ENCODE assay signal across 18 mouse cellular contexts in the genomic region with DNA sequence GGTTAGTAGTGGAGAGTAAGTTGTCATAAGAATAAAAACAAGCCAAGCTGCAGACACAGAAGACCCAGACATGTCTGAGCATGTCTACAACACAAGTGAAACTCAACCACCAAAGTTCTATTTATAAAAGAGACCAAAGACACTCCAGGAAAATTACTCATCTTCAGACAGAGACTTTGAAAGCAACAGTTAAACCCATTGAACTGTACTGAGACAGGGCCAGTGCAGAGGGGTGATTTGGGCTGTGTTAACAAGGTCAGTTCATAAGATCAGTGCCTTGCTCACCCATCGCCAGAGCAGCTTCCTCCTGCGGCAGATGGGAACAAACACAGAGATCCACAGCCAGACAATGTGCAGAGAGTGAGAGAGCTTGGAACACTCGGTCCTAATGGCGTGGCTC. TPM values are rescaled to one million over a fixed set of nuclear protein-coding genes. Genes with fewer than 3 reads are reported as not detected.
DNase-seq lines count a peak whose midpoint lies in the region; ATAC-seq and TF ChIP-seq lines count a peak whose summit lies in the region.
"Had no signal": no experiment of that assay in that cellular context is flagged by ENCODE, and none has a peak within 500 bp of the region (broad histone marks: within the 10 kb centered on the region; RNA-seq: fewer than 3 reads in every experiment).

No protein-coding gene starts in this region.

- no peaks in the 10 kb centered on the region for H3K36me3 ChIP-seq in kidney, postnatal 0 days (ENCODE audit: insufficient read depth, low read length)
- H3K36me3 ChIP-seq in CH12.LX (replicated peaks in 1 of 2; ENCODE audit: control insufficient read depth in 1 of 2, insufficient read depth in 1 of 2, low read length in 1 of 2) = no peaks in the 10 kb centered on the region
- H3K36me3 ChIP-seq: embryonic facial prominence, embryonic 12.5 days; hindbrain, embryonic 13.5 days; intestine, embryonic 15.5 days; limb, embryonic 15.5 days; midbrain, embryonic 15.5 days had no signal

- DNase-seq in kidney, postnatal 0 days (ENCODE audit: low spot score) = peak; percentile 31
- DNase-seq in kidney, adult 18-20 months = no peak
- DNase-seq in 3T3-L1 (ENCODE audit: low read depth, low spot score) (peak; percentile 68), CH12.LX (ENCODE audit: extremely low read depth) (peak; percentile 91)
- no peak for DNase-seq in embryo, embryonic 10.5 days (ENCODE audit: low spot score)
- no peak for DNase-seq in spleen, postnatal 36 days (ENCODE audit: low spot score in 2 of 2)
- DNase-seq: cerebellum, postnatal 25 days; forebrain, postnatal 0 days; heart, adult 2 months; layer of hippocampus, postnatal 36 days; lung, postnatal 14 days; thymus, adult 18-20 months had no signal

- H3K79me2 ChIP-seq in CH12.LX (replicated peaks; ENCODE audit: control insufficient read depth, extremely low read depth, insufficient read depth, poor library complexity, severe bottlenecking) = no peaks in the 10 kb centered on the region

- H3K4me2 ChIP-seq in kidney, postnatal 0 days (ENCODE audit: low read length) = no peak overlapping the region
- peak overlapping the region; percentile 94 for H3K4me2 ChIP-seq in CH12.LX (ENCODE audit: insufficient read depth, low read depth, poor library complexity, severe bottlenecking)
- H3K4me2 ChIP-seq: embryonic facial prominence, embryonic 12.5 days; hindbrain, embryonic 13.5 days; intestine, embryonic 15.5 days; limb, embryonic 15.5 days; midbrain, embryonic 15.5 days had no signal

- no peaks in the 10 kb centered on the region for H3K27me3 ChIP-seq in kidney, postnatal 0 days (ENCODE audit: insufficient read depth, low read length)
- no peaks in the 10 kb centered on the region for H3K27me3 ChIP-seq in CH12.LX (replicated peaks)
- H3K27me3 ChIP-seq: embryonic facial prominence, embryonic 12.5 days; hindbrain, embryonic 13.5 days; intestine, embryonic 15.5 days; limb, embryonic 15.5 days had no signal

- no peak for ATAC-seq in kidney, postnatal 0 days (replicated peaks; ENCODE audit: low FRiP score, low read depth)
- ATAC-seq: forebrain, postnatal 0 days; intestine, embryonic 15.5 days; midbrain, embryonic 15.5 days had no signal

- dilution Hi-C loops in CH12.LX (cut with MboI; ENCODE audit: extremely low pct_ligation_motif_present, extremely low pct_unique_long_range_greater_than_20kb, low sequenced_read_pairs) = no loop called here

- no peaks in the 10 kb centered on the region; the same call in 1 of the 2 replicates for H3K4me1 ChIP-seq in kidney, postnatal 0 days (replicated peaks; ENCODE audit: insufficient read depth, low read length)
- peaks cover 0 to 27% of the 10 kb centered on the region in 2 experiments; a peak in 3 of 4 replicates for H3K4me1 ChIP-seq in CH12.LX (ENCODE audit: control insufficient read depth in 1 of 2, insufficient read depth in 2 of 2)
- H3K4me1 ChIP-seq in embryonic fibroblast, embryonic 13.5 days (ENCODE audit: control insufficient read depth, insufficient read depth, low read length) = peaks cover 9% of the 10 kb centered on the region

- WGBS in kidney, postnatal 0 days = 39% methylated on average over 4 of the region's 4 CpGs

- H3K9me3 ChIP-seq in kidney, postnatal 0 days (replicated peaks; ENCODE audit: low read length) = no peaks in the 10 kb centered on the region
- H3K9me3 ChIP-seq in CH12.LX (replicated peaks; ENCODE audit: low read length) = no peaks in the 10 kb centered on the region
- H3K9me3 ChIP-seq: embryonic facial prominence, embryonic 12.5 days; intestine, embryonic 15.5 days; limb, embryonic 15.5 days; midbrain, embryonic 15.5 days had no signal

- peak; percentile 97 for TF ChIP-seq EP300 in CH12.LX (IDR thresholded peaks at IDR 0.05; ENCODE audit: low read length)

- H3K4me3 ChIP-seq in kidney, postnatal 0 days (replicated peaks; ENCODE audit: low read depth, low read length) = no peak overlapping the region
- H3K4me3 ChIP-seq in CH12.LX (replicated peaks in 1 of 3; ENCODE audit: low read depth in 2 of 3, low read length in 2 of 3, poor library complexity in 1 of 3) = peak overlapping the region; percentile 4 to 47 (median 42)
- H3K4me3 ChIP-seq in embryonic fibroblast, embryonic 13.5 days (ENCODE audit: insufficient read depth, low read length) = no peak overlapping the region
- H3K4me3 ChIP-seq: embryonic facial prominence, embryonic 12.5 days; heart, adult 2 months; hindbrain, embryonic 13.5 days; intestine, embryonic 15.5 days; limb, embryonic 15.5 days; midbrain, embryonic 15.5 days had no signal

- no peak for TF ChIP-seq CTCF in kidney, postnatal 0 days (IDR thresholded peaks at IDR 0.05; ENCODE audit: low read depth)
- TF ChIP-seq CTCF in CH12.LX (conservative IDR thresholded peaks at IDR 0.05 in 1 of 2, IDR thresholded peaks at IDR 0.05 in 1 of 2; ENCODE audit: low read depth in 2 of 2, low read length in 2 of 2) = no peak
- TF ChIP-seq CTCF in embryonic fibroblast, embryonic 13.5 days (IDR thresholded peaks at IDR 0.05; ENCODE audit: borderline replicate concordance, insufficient read depth, low read length) = no peak

- no peak; the same call in 1 of the 2 replicates for TF ChIP-seq RAD21 in CH12.LX (IDR thresholded peaks at IDR 0.05; ENCODE audit: low read depth, low read length)

- no peak overlapping the region for H3K27ac ChIP-seq in kidney, postnatal 0 days
- H3K27ac ChIP-seq in CH12.LX (ENCODE audit: insufficient read depth, low read depth) = peak overlapping the region; percentile 99
- peak overlapping the region; percentile 91 for H3K27ac ChIP-seq in embryonic fibroblast, embryonic 13.5 days (ENCODE audit: insufficient read depth, low read length)
- H3K27ac ChIP-seq: embryonic facial prominence, embryonic 12.5 days; heart, adult 2 months; hindbrain, embryonic 13.5 days; intestine, embryonic 15.5 days; limb, embryonic 15.5 days; midbrain, embryonic 15.5 days had no signal

- in situ Hi-C loops in CH12.LX (cut with MboI; ENCODE audit: low pct_ligation_motif_present, low pct_unique_long_range_greater_than_20kb, low sequenced_read_pairs) = no loop called here

- H3K9ac ChIP-seq in kidney, postnatal 0 days (ENCODE audit: low read depth, low read length) = no peak overlapping the region
- H3K9ac ChIP-seq in CH12.LX (ENCODE audit: insufficient read depth, low read depth) = peak overlapping the region; percentile 95
- H3K9ac ChIP-seq: embryonic facial prominence, embryonic 12.5 days; forebrain, postnatal 0 days; hindbrain, embryonic 13.5 days; intestine, embryonic 15.5 days; limb, embryonic 15.5 days; midbrain, embryonic 15.5 days had no signal

- TF ChIP-seq POLR2A in CH12.LX (IDR thresholded peaks at IDR 0.05; ENCODE audit: low read depth, low read length) = peak; percentile 68
- no peak for TF ChIP-seq POLR2A in embryonic fibroblast, embryonic 13.5 days (IDR thresholded peaks at IDR 0.05; ENCODE audit: low read depth, low read length)

TF ChIP-seq in CH12.LX, 34 proteins besides CTCF, POLR2A, EP300 and RAD21 (continues in another document):
- TF ChIP-seq BHLHE40 (IDR thresholded peaks at IDR 0.05; ENCODE audit: low read depth, low read length) (peak; percentile 77), MYC (IDR thresholded peaks at IDR 0.05; ENCODE audit: low read depth, low read length) (0 out of 2 replicates have a peak, but pooled peaks have one; percentile 55), UBTF (IDR thresholded peaks at IDR 0.05; ENCODE audit: low read depth, low read length) (no peak), TBP (conservative IDR thresholded peaks at IDR 0.05; ENCODE audit: low read depth, low read length) (peak; percentile 82), ETS1 (conservative IDR thresholded peaks at IDR 0.05; ENCODE audit: low read depth, low read length) (peak; percentile 82), JUN (IDR thresholded peaks at IDR 0.05; ENCODE audit: insufficient read depth, low read depth, low read length) (peak; percentile 87), POLR2AphosphoS2 (IDR thresholded peaks at IDR 0.05; ENCODE audit: low read depth, low read length) (no peak), MXI1 (IDR thresholded peaks at IDR 0.05; ENCODE audit: low read depth, low read length) (peak; percentile 30; the same call in 1 of the 2 replicates), CHD1 (IDR thresholded peaks at IDR 0.05; ENCODE audit: low read depth, low read length) (peak; percentile 99), USF1 (IDR thresholded peaks at IDR 0.05; ENCODE audit: low read depth, low read length) (no peak), TCF12 (IDR thresholded peaks at IDR 0.05; ENCODE audit: low read depth, low read length) (peak; percentile 85), IRF4 (IDR thresholded peaks at IDR 0.05; ENCODE audit: low read depth, low read length) (peak; percentile 94), GABPA (IDR thresholded peaks at IDR 0.05; ENCODE audit: insufficient replicate concordance, low read depth, low read length) (no peak), MAFK (IDR thresholded peaks at IDR 0.05; ENCODE audit: insufficient replicate concordance, low read length) (peak; percentile 63; the same call in 1 of the 2 replicates), KAT2A (IDR thresholded peaks at IDR 0.05; ENCODE audit: insufficient replicate concordance, low read length) (no peak), ZKSCAN1 (IDR thresholded peaks at IDR 0.05; ENCODE audit: borderline replicate concordance, low read depth, low read length) (no peak), ZNF384 (IDR thresholded peaks at IDR 0.05; ENCODE audit: low read depth, low read length) (no peak; the same call in 1 of the 2 replicates), MAX (IDR thresholded peaks at IDR 0.05; ENCODE audit: low read length) (no peak), RCOR1 (conservative IDR thresholded peaks at IDR 0.05; ENCODE audit: low read depth, low read length) (peak; percentile 24; the same call in 1 of the 2 replicates), ELF1 (IDR thresholded peaks at IDR 0.05; ENCODE audit: low read depth, low read length) (0 out of 2 replicates have a peak, but pooled peaks have one; percentile 45), ZMIZ1 (IDR thresholded peaks at IDR 0.05; ENCODE audit: low read depth, low read length) (no peak), NRF1 (IDR thresholded peaks at IDR 0.05; ENCODE audit: low read depth, low read length) (no peak), SMC3 (IDR thresholded peaks at IDR 0.05; ENCODE audit: low read depth, low read length) (no peak), CHD2 (IDR thresholded peaks at IDR 0.05; ENCODE audit: low read length) (peak; percentile 54), USF2 (conservative IDR thresholded peaks at IDR 0.05; ENCODE audit: low read depth, low read length) (no peak), MAZ (IDR thresholded peaks at IDR 0.05; ENCODE audit: low read depth, low read length) (peak; percentile 64; the same call in 1 of the 2 replicates)

RNA-seq across cellular contexts. Expression of gene Map3k7, which starts 22.3 kb away (rescaled TPM):
- 20.7 and 21.8 TPM in 2 replicates for polyA plus RNA-seq in kidney, postnatal 0 days (2015; fragmentation: Nextera tagmentation; extraction: Ambion mirVana)
- total RNA-seq in CH12.LX (2012; rRNA removed) (41.7 and 49.1 TPM in 2 replicates), CH12.LX (2014; rRNA removed) (43.9 and 47.7 TPM in 2 replicates)
- 63.0 and 63.7 TPM in 2 replicates for polyA plus RNA-seq in CH12.LX (2012; ENCODE audit: insufficient read length, low read depth)
- 82.1 and 85.9 TPM in 2 replicates for polyA plus RNA-seq in embryonic fibroblast, embryonic 13.5 days (2011; ENCODE audit: insufficient read length, low read depth, missing spikeins)

Comparison
In these comparisons a context has a peak if more than half of its experiments do, and no peak if none do; other contexts are left out.
1. DNase-seq: peak in kidney, postnatal 0 days (single experiment), 3T3-L1 (single experiment) and CH12.LX (single experiment); none in kidney, adult 18-20 months (single experiment), embryo, embryonic 10.5 days (single experiment) and spleen, postnatal 36 days (0 of 2).
2. H3K4me3 ChIP-seq: peak in CH12.LX (3 of 3); none in kidney, postnatal 0 days (single experiment) and embryonic fibroblast, embryonic 13.5 days (single experiment).